Mouse (Mus musculus): ENCODE data around the gene Nfkbid. TPM values are rescaled to one million over a fixed set of nuclear protein-coding genes. Genes with fewer than 3 reads are reported as not detected.

The Nfkbid gene
- total and polyA plus RNA-seq, 2 experiments from 2014 or later = 2.2 to 2.8 TPM

GRCm38 (mm10) chr7:30477415-30478381, 56.2 kb downstream of the Nfkbid start:
- peak overlapping the region; percentile 63 for H3K4me2 ChIP-seq (ENCODE audit: low read depth, low read length, poor library complexity, severe bottlenecking)
- TF ChIP-seq CTCF (IDR thresholded peaks at IDR 0.05) = no peak
- H3K9me3 ChIP-seq (ENCODE audit: low read length) = no peaks in the 10 kb centered on the region
- WGBS = 6% methylated on average over 25 of the region's 32 CpGs
- H3K4me1 ChIP-seq (ENCODE audit: insufficient read depth, low read length) = no peaks in the 10 kb centered on the region
- peak overlapping the region; percentile 47; the same call in 1 of the 2 replicates for H3K27ac ChIP-seq (ENCODE audit: low read depth, low read length)
- peak overlapping the region; percentile 42; the same call in 1 of the 2 replicates for H3K9ac ChIP-seq (replicated peaks; ENCODE audit: low read length, poor library complexity, severe bottlenecking)
- DNase-seq (ENCODE audit: low spot score) (peak; percentile 57), ATAC-seq (ENCODE audit: low FRiP score) (no peak)
- no peaks in the 10 kb centered on the region for H3K27me3 ChIP-seq (ENCODE audit: insufficient read depth, low read length)
- peak overlapping the region; percentile 34 for H3K4me3 ChIP-seq (ENCODE audit: low read depth, low read length)
- H3K36me3 ChIP-seq (ENCODE audit: insufficient read depth, low read length) = no peaks in the 10 kb centered on the region

Other genes starting within 250 kb of the Nfkbid start
Only the 30 nearest of the 35 such genes appear.
- 93.3 and 126 TPM in 2 replicates for gene Polr2i, start 189.8 kb upstream of the Nfkbid start, total RNA-seq (2014; rRNA removed)
- gene Polr2i, start 189.8 kb upstream of the Nfkbid start, polyA plus RNA-seq (2015; fragmentation: Nextera tagmentation; extraction: Ambion mirVana) = 190 and 196 TPM in 2 replicates
- 127 and 149 TPM in 2 replicates for gene Tbcb, start 189.5 kb upstream of the Nfkbid start, total RNA-seq (2014; rRNA removed)
- 483 and 527 TPM in 2 replicates for gene Tbcb, start 189.5 kb upstream of the Nfkbid start, polyA plus RNA-seq (2015; fragmentation: Nextera tagmentation; extraction: Ambion mirVana)
- not detected in 2 replicates for gene Ovol3, start 186.0 kb upstream of the Nfkbid start, total RNA-seq (2014; rRNA removed)
- gene Ovol3, start 186.0 kb upstream of the Nfkbid start, polyA plus RNA-seq (2015; fragmentation: Nextera tagmentation; extraction: Ambion mirVana) = not detected in 2 replicates
- gene Thap8, start 141.6 kb upstream of the Nfkbid start, total RNA-seq (2014; rRNA removed) = 0.71 TPM in 1 of 2 replicates, not detected in the other
- 0.38 and 0.57 TPM in 2 replicates for gene Thap8, start 141.6 kb upstream of the Nfkbid start, polyA plus RNA-seq (2015; fragmentation: Nextera tagmentation; extraction: Ambion mirVana)
- gene Wdr62, start 141.3 kb upstream of the Nfkbid start, total RNA-seq (2014; rRNA removed) = 1.7 and 24.3 TPM in 2 replicates
- 3.3 and 4.1 TPM in 2 replicates for gene Wdr62, start 141.3 kb upstream of the Nfkbid start, polyA plus RNA-seq (2015; fragmentation: Nextera tagmentation; extraction: Ambion mirVana)
- 140 and 197 TPM in 2 replicates for gene Clip3, start 130.0 kb upstream of the Nfkbid start, total RNA-seq (2014; rRNA removed)
- 144 and 155 TPM in 2 replicates for gene Clip3, start 130.0 kb upstream of the Nfkbid start, polyA plus RNA-seq (2015; fragmentation: Nextera tagmentation; extraction: Ambion mirVana)
- 76.1 and 121 TPM in 2 replicates for gene Alkbh6, start 113.0 kb upstream of the Nfkbid start, total RNA-seq (2014; rRNA removed)
- 129 and 140 TPM in 2 replicates for gene Alkbh6, start 113.0 kb upstream of the Nfkbid start, polyA plus RNA-seq (2015; fragmentation: Nextera tagmentation; extraction: Ambion mirVana)
- 7.3 and 14.1 TPM in 2 replicates for gene Syne4, start 106.9 kb upstream of the Nfkbid start, total RNA-seq (2014; rRNA removed)
- 11.7 and 13.6 TPM in 2 replicates for gene Syne4, start 106.9 kb upstream of the Nfkbid start, polyA plus RNA-seq (2015; fragmentation: Nextera tagmentation; extraction: Ambion mirVana)
- gene E130208F15Rik, start 100.0 kb upstream of the Nfkbid start, total RNA-seq (2014; rRNA removed) = 0.05 and 0.19 TPM in 2 replicates
- not detected in 2 replicates for gene E130208F15Rik, start 100.0 kb upstream of the Nfkbid start, polyA plus RNA-seq (2015; fragmentation: Nextera tagmentation; extraction: Ambion mirVana)
- gene Sdhaf1, start 97.8 kb upstream of the Nfkbid start, total RNA-seq (2014; rRNA removed) = 11.5 and 14.7 TPM in 2 replicates
- 16.5 and 16.8 TPM in 2 replicates for gene Sdhaf1, start 97.8 kb upstream of the Nfkbid start, polyA plus RNA-seq (2015; fragmentation: Nextera tagmentation; extraction: Ambion mirVana)
- gene Lrfn3, start 59.0 kb upstream of the Nfkbid start, total RNA-seq (2014; rRNA removed) = 44.8 and 47.5 TPM in 2 replicates
- gene Lrfn3, start 59.0 kb upstream of the Nfkbid start, polyA plus RNA-seq (2015; fragmentation: Nextera tagmentation; extraction: Ambion mirVana) = 22.1 and 24.8 TPM in 2 replicates
- gene Tyrobp, start 8.0 kb upstream of the Nfkbid start, total RNA-seq (2014; rRNA removed) = 20.6 and 23.5 TPM in 2 replicates
- gene Tyrobp, start 8.0 kb upstream of the Nfkbid start, polyA plus RNA-seq (2015; fragmentation: Nextera tagmentation; extraction: Ambion mirVana) = 43.7 and 46.5 TPM in 2 replicates
- not detected in 2 replicates for gene Hcst, start 1.9 kb upstream of the Nfkbid start, total RNA-seq (2014; rRNA removed)
- 0.54 and 0.76 TPM in 2 replicates for gene Hcst, start 1.9 kb upstream of the Nfkbid start, polyA plus RNA-seq (2015; fragmentation: Nextera tagmentation; extraction: Ambion mirVana)
- 923 and 924 TPM in 2 replicates for gene Aplp1, start 23.8 kb downstream of the Nfkbid start, total RNA-seq (2014; rRNA removed)
- 811 and 814 TPM in 2 replicates for gene Aplp1, start 23.8 kb downstream of the Nfkbid start, polyA plus RNA-seq (2015; fragmentation: Nextera tagmentation; extraction: Ambion mirVana)
- 0.99 and 4.9 TPM in 2 replicates for gene Kirrel2, start 36.0 kb downstream of the Nfkbid start, total RNA-seq (2014; rRNA removed)
- 0.32 and 0.43 TPM in 2 replicates for gene Kirrel2, start 36.0 kb downstream of the Nfkbid start, polyA plus RNA-seq (2015; fragmentation: Nextera tagmentation; extraction: Ambion mirVana)
- 0.33 TPM in 1 of 2 replicates, not detected in the other for gene Nphs1, start 36.6 kb downstream of the Nfkbid start, total RNA-seq (2014; rRNA removed)
- 0.11 TPM in 1 of 2 replicates, not detected in the other for gene Nphs1, start 36.6 kb downstream of the Nfkbid start, polyA plus RNA-seq (2015; fragmentation: Nextera tagmentation; extraction: Ambion mirVana)
- not detected in 2 replicates for gene Prodh2, start 71.9 kb downstream of the Nfkbid start, total RNA-seq (2014; rRNA removed)
- not detected in 2 replicates for gene Prodh2, start 71.9 kb downstream of the Nfkbid start, polyA plus RNA-seq (2015; fragmentation: Nextera tagmentation; extraction: Ambion mirVana)
- gene Arhgap33, start 113.3 kb downstream of the Nfkbid start, total RNA-seq (2014; rRNA removed) = 67.0 and 68.2 TPM in 2 replicates
- gene Arhgap33, start 113.3 kb downstream of the Nfkbid start, polyA plus RNA-seq (2015; fragmentation: Nextera tagmentation; extraction: Ambion mirVana) = 113 TPM in 2 replicates
- gene Hspb6, start 130.4 kb downstream of the Nfkbid start, total RNA-seq (2014; rRNA removed) = 5.9 and 6.2 TPM in 2 replicates
- 13.4 and 13.5 TPM in 2 replicates for gene Hspb6, start 130.4 kb downstream of the Nfkbid start, polyA plus RNA-seq (2015; fragmentation: Nextera tagmentation; extraction: Ambion mirVana)
- 15.2 and 23.3 TPM in 2 replicates for gene Proser3, start 130.6 kb downstream of the Nfkbid start, total RNA-seq (2014; rRNA removed)
- 3.3 and 3.4 TPM in 2 replicates for gene Proser3, start 130.6 kb downstream of the Nfkbid start, polyA plus RNA-seq (2015; fragmentation: Nextera tagmentation; extraction: Ambion mirVana)
- 15.7 and 32.0 TPM in 2 replicates for gene Lin37, start 138.1 kb downstream of the Nfkbid start, total RNA-seq (2014; rRNA removed)
- gene Lin37, start 138.1 kb downstream of the Nfkbid start, polyA plus RNA-seq (2015; fragmentation: Nextera tagmentation; extraction: Ambion mirVana) = 53.5 and 54.1 TPM in 2 replicates
- gene U2af1l4, start 141.6 kb downstream of the Nfkbid start, total RNA-seq (2014; rRNA removed) = 54.7 and 64.2 TPM in 2 replicates
- 96.4 and 97.0 TPM in 2 replicates for gene U2af1l4, start 141.6 kb downstream of the Nfkbid start, polyA plus RNA-seq (2015; fragmentation: Nextera tagmentation; extraction: Ambion mirVana)
- gene Gm49396, start 141.6 kb downstream of the Nfkbid start, total RNA-seq (2014; rRNA removed) = 6.0 and 8.4 TPM in 2 replicates
- gene Gm49396, start 141.6 kb downstream of the Nfkbid start, polyA plus RNA-seq (2015; fragmentation: Nextera tagmentation; extraction: Ambion mirVana) = 4.9 and 7.2 TPM in 2 replicates
- gene Psenen, start 141.9 kb downstream of the Nfkbid start, total RNA-seq (2014; rRNA removed) = 63.8 and 133 TPM in 2 replicates
- 135 and 144 TPM in 2 replicates for gene Psenen, start 141.9 kb downstream of the Nfkbid start, polyA plus RNA-seq (2015; fragmentation: Nextera tagmentation; extraction: Ambion mirVana)
- 0.99 and 1.9 TPM in 2 replicates for gene Igflr1, start 143.7 kb downstream of the Nfkbid start, total RNA-seq (2014; rRNA removed)
- gene Igflr1, start 143.7 kb downstream of the Nfkbid start, polyA plus RNA-seq (2015; fragmentation: Nextera tagmentation; extraction: Ambion mirVana) = 3.1 and 5.6 TPM in 2 replicates
- gene Kmt2b, start 167.0 kb downstream of the Nfkbid start, total RNA-seq (2014; rRNA removed) = 38.8 and 39.5 TPM in 2 replicates
- gene Kmt2b, start 167.0 kb downstream of the Nfkbid start, polyA plus RNA-seq (2015; fragmentation: Nextera tagmentation; extraction: Ambion mirVana) = 5.3 and 8.3 TPM in 2 replicates
- gene Zbtb32, start 177.2 kb downstream of the Nfkbid start, total RNA-seq (2014; rRNA removed) = not detected in 2 replicates
- gene Zbtb32, start 177.2 kb downstream of the Nfkbid start, polyA plus RNA-seq (2015; fragmentation: Nextera tagmentation; extraction: Ambion mirVana) = 0.22 and 0.39 TPM in 2 replicates
- 0.76 and 1.5 TPM in 2 replicates for gene Upk1a, start 191.1 kb downstream of the Nfkbid start, total RNA-seq (2014; rRNA removed)
- 0.65 and 0.84 TPM in 2 replicates for gene Upk1a, start 191.1 kb downstream of the Nfkbid start, polyA plus RNA-seq (2015; fragmentation: Nextera tagmentation; extraction: Ambion mirVana)
- gene Cox6b1, start 204.4 kb downstream of the Nfkbid start, total RNA-seq (2014; rRNA removed) = 310 and 337 TPM in 2 replicates
- gene Cox6b1, start 204.4 kb downstream of the Nfkbid start, polyA plus RNA-seq (2015; fragmentation: Nextera tagmentation; extraction: Ambion mirVana) = 1,351 and 1,409 TPM in 2 replicates
- gene Etv2, start 214.1 kb downstream of the Nfkbid start, total RNA-seq (2014; rRNA removed) = 1.2 TPM in 1 of 2 replicates, not detected in the other
- 0.15 TPM in 1 of 2 replicates, not detected in the other for gene Etv2, start 214.1 kb downstream of the Nfkbid start, polyA plus RNA-seq (2015; fragmentation: Nextera tagmentation; extraction: Ambion mirVana)

Measured in midbrain, postnatal 0 days (tissue).